Mouse (Mus musculus) brain, embryonic 14.5 days (tissue): Measurements from ENCODE around the gene Prrg2.

Experiments
- CTCF ChIP-seq: fragments of 200-500 bp; IDR thresholded peaks from 2 replicates; pipeline ENCODE4 v1.5.1; 2012; ENCODE audit warnings: inconsistent platforms, mild to moderate bottlenecking, moderate library complexity, borderline replicate concordance; ENCODE audit not compliant: insufficient read depth, insufficient read length; ENCODE audit errors: extremely low read depth
- POLR2A ChIP-seq: fragments of 200-500 bp; IDR thresholded peaks from 2 replicates; pipeline ENCODE4 v1.6.1; 2012; ENCODE audit warnings: mild to moderate bottlenecking, inconsistent platforms, borderline replicate concordance; ENCODE audit not compliant: poor library complexity, insufficient read depth, insufficient read length, severe bottlenecking; ENCODE audit errors: extremely low read depth

DNA sequence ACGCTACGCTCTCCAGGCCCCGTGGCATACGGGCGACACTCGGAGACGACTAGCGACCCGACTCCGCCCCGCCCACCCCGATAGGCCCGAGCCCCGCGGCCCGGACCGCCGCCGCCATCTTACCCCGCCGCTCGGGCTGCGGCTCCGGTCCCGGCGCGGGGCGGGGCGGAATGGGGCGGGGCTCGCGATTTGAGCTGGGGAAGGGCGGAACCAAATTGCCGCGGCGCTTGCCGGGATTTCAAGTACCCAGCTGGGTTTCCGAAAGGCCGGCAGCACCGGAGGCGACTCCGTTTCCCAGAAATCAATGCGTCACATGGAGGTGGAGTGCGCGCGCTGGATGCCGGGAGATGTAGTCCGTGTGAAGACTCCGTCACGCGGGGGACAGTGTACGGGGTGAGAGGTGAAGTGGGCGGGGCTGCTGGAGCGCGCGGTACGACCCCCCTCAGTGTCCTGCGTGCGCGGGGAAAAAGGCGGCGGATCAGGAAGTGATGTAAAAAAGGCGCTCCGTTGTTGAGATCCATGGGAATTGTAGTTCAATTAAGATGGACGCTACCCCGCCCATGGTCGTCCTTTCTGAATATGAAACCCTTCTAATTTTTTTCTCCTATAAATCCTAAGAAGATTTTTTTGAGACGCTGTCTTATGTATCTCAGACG, 46.4 kb downstream of the Prrg2 start, which contains the start of gene Scaf1:
- TF ChIP-seq POLR2A: peak; percentile 66
- TF ChIP-seq CTCF: no peak
